Mouse (Mus musculus) liver, embryonic 14.5 days (tissue): Measurements from ENCODE around the gene Top2a. TPM values are rescaled to one million over a fixed set of nuclear protein-coding genes. Genes with fewer than 3 reads are reported as not detected.

Experiments used
- ATAC-seq: fragments of 200-750 bp; cut with Nextera tagmentation; 2 replicates; pipeline ENCODE4 v1.8.0; 2017; ENCODE audit warnings: moderate number of reproducible peaks, mild to moderate bottlenecking, moderate library complexity; ENCODE audit not compliant: insufficient read depth
- DNase-seq, 3 experiments: peaks; one replicate each; pipeline ENCODE4 v3.0.0-alpha.2; 2012 to 2013; ENCODE audit warnings: low read depth in 3 of 3, low spot score in 3 of 3
- H3K27ac ChIP-seq: fragments of 300-500 bp; sonication (generic); 2 replicates; pipeline ENCODE4 v1.5.1; 2014; ENCODE audit warnings: moderate library complexity, mild to moderate bottlenecking, control low read depth, inconsistent platforms
- H3K27me3 ChIP-seq: fragments of 300-500 bp; sonication (generic); 2 replicates; pipeline ENCODE4 v1.6.1; 2014; ENCODE audit warnings: mild to moderate bottlenecking, low read length, moderate library complexity; ENCODE audit not compliant: control insufficient read depth, insufficient read depth
- H3K36me3 ChIP-seq: fragments of 300-500 bp; sonication (generic); replicated peaks from 2 replicates; pipeline ENCODE4 v1.6.1; 2014; ENCODE audit warnings: low read depth; ENCODE audit not compliant: control insufficient read depth, insufficient read depth
- H3K4me1 ChIP-seq, 2 experiments: fragments of 200-500 bp in 1 of 2; fragments of 300-500 bp in 1 of 2; sonication (generic) in 1 of 2; replicated peaks; 2 replicates each; pipeline ENCODE4 v1.6.1; 2012 to 2014; ENCODE audit warnings: antibody characterized with exemption in 1 of 2, inconsistent platforms in 1 of 2, low read length in 1 of 2; ENCODE audit not compliant: control insufficient read depth in 2 of 2, insufficient read depth in 2 of 2
- H3K4me2 ChIP-seq: fragments of 300-500 bp; sonication (generic); 2 replicates; pipeline ENCODE4 v1.6.1; 2014; ENCODE audit warnings: low read depth, mild to moderate bottlenecking, control low read depth, moderate library complexity
- H3K4me3 ChIP-seq, 2 experiments: fragments of 200-500 bp in 1 of 2; fragments of 300-500 bp in 1 of 2; sonication (generic) in 1 of 2; 2 replicates each; pipeline ENCODE4 v1.5.1; 2012 to 2014; ENCODE audit warnings: low read depth in 2 of 2, low read length in 2 of 2, mild to moderate bottlenecking in 2 of 2, control low read depth in 1 of 2, inconsistent platforms in 1 of 2, moderate library complexity in 1 of 2; ENCODE audit not compliant: insufficient read depth in 1 of 2
- H3K9ac ChIP-seq: fragments of 300-500 bp; sonication (generic); replicated peaks from 2 replicates; pipeline ENCODE4 v1.6.1; 2014; ENCODE audit warnings: mild to moderate bottlenecking, control low read depth, moderate library complexity
- H3K9me3 ChIP-seq: fragments of 300-500 bp; sonication (generic); 2 replicates; pipeline ENCODE4 v1.6.1; 2016; ENCODE audit warnings: low read length, mixed read lengths; ENCODE audit not compliant: control insufficient read depth
- CTCF ChIP-seq: IDR thresholded peaks from 2 replicates; pipeline ENCODE4 v1.5.1; 2016; ENCODE audit warnings: antibody characterized with exemption, low read depth, control low read depth
- EP300 ChIP-seq: IDR thresholded peaks from 2 replicates; pipeline ENCODE4 v1.6.1; 2016; ENCODE audit warnings: antibody characterized with exemption, low read depth
- WGBS: fragments of 180-500 bp; shearing (Covaris S2); extraction: QIAGEN DNeasy Blood & Tissue Kit; methylation state at CpG from one replicate; pipeline ENCODE4 v1.1.7; 2014; ENCODE audit not compliant: insufficient replicate concordance; 5-methylcytosine and 5-hydroxymethylcytosine counted together
- polyA plus RNA-seq, 2 experiments: library from polyadenylated mRNA; depleted of rRNA in 1 of 2; stranded (reverse) in 1 of 2; unstranded in 1 of 2; fragments of >200 nt; fragmentation: Nextera tagmentation in 1 of 2; extraction: Ambion mirVana in 1 of 2; gene quantifications; 2 replicates each; pipeline versions ENCODE4 v1.2.1 to v1.2.3; 2012 to 2014

Top2a gene
- polyA plus RNA-seq, 2 experiments, result 108 to 197 TPM

DNA sequence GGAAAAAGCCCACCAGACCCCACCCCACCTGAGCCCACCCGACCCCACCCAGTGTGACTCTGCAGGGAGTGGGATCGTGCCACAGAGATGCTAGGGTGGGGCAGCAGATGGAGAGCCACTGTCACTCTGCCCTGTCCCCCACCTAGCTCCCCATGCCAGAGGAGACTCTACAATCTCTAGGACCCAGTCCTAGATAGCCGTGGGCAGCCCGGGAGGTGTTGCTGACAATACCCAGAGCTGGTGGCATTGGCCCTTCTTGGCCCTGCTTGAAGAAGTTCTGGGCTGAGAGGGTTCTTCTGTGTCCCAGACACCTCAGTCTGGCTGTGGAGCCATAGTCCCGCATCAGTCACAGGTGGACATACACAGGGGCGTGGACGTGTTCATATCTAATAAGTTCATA, 38.4 kb downstream of the Top2a start:
- H3K27ac ChIP-seq, result no peak overlapping the region
- no peaks in the 10 kb centered on the region for H3K4me1 ChIP-seq
- H3K4me3 ChIP-seq, result no peak overlapping the region
- DNase-seq (no peak), ATAC-seq (no peak)
- peaks cover 31% of the 10 kb centered on the region for H3K27me3 ChIP-seq
- H3K9me3 ChIP-seq, result no peaks in the 10 kb centered on the region
- peaks cover 13% of the 10 kb centered on the region for H3K36me3 ChIP-seq
- TF ChIP-seq EP300 (no peak), CTCF (no peak)
- no peak overlapping the region for H3K9ac ChIP-seq
- 70% methylated on average over 7 of the region's 7 CpGs for WGBS
- no peak overlapping the region for H3K4me2 ChIP-seq

- no peak for DNase-seq
- Histone ChIP-seq H3K27me3 (peaks cover 31% of the 10 kb centered on the region), H3K4me3 (no peak overlapping the region), H3K36me3 (peaks cover under 1% of the 10 kb centered on the region; the same call in 1 of the 2 replicates), H3K4me1 (no peaks in the 10 kb centered on the region), H3K9me3 (no peaks in the 10 kb centered on the region), H3K9ac (no peak overlapping the region), H3K27ac (no peak overlapping the region), H3K4me2 (no peak overlapping the region)
- no peak for TF ChIP-seq CTCF
- no peak for TF ChIP-seq EP300
- 44% methylated on average over 8 of the region's 8 CpGs for WGBS
- ATAC-seq, result no peak
Observed at GRCm38 (mm10) chr11:98983551-98983950, 40.4 kb downstream of the Top2a start.

- Histone ChIP-seq H3K4me1 (no peaks in the 10 kb centered on the region), H3K36me3 (no peaks in the 10 kb centered on the region; the same call in 1 of the 2 replicates), H3K9me3 (no peaks in the 10 kb centered on the region), H3K4me3 (peak within 1 kb of the TSS; percentile 14 to 48), H3K27me3 (peaks cover 31% of the 10 kb centered on the region), H3K27ac (no peak within 1 kb of the TSS), H3K9ac (no peak within 1 kb of the TSS), H3K4me2 (peak within 1 kb of the TSS; percentile 60)
- ATAC-seq (no peak), DNase-seq (no peak)
- TF ChIP-seq CTCF (no peak), EP300 (no peak)
- 2% methylated on average over 27 of the region's 28 CpGs for WGBS
Observed at GRCm38 (mm10) chr11:98982773-98983133, 41.2 kb downstream of the Top2a start, which contains the start of gene Gjd3. Gene Gjd3 (minus strand): TSS chr11:98983016.

DNA sequence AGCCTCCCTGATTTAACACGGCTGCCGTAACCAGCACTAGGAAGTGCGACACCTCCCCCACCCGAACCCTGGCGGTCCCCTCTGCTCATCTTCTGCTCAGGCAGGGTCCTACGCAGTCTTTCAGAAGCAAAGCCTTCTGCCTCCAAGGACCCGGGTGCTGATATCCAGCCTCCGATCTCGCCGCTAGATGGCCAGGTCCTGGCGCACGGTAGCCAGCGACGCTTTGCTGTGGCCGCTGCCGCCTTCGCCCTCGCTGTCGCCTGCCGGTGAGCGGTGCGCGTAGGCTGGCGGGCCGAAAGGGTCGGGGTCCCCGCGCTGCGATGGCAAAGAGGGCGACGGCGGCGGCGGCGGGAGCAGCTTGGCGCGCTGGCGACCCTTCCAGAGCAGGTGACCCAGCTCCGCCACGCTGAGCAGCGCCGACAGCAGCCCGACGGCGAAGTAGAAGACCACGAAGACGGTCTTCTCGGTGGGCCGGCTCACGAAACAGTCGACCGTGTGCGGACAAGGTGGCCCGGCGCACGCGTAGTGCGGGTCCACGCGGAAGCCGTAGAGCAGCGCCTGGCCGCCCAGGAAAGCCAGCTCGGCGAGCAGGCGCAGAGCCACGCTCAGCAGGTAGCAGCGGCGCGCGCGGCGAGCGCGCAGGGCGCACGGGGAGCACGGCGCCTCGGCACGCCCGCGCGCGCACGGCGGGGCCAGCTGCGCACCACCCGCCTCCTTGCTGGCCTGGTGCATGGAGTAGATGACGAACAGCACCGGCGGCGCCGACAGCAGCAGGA, 41.8 kb downstream of the Top2a start:
- ATAC-seq (no peak), DNase-seq (no peak)
- no peak overlapping the region for H3K9ac ChIP-seq
- under 1% methylated on average over 94 of the region's 94 CpGs for whole genome bisulfite sequencing
- peaks cover 31% of the 10 kb centered on the region for H3K27me3 ChIP-seq
- no peaks in the 10 kb centered on the region for H3K4me1 ChIP-seq
- H3K36me3 ChIP-seq, result no peaks in the 10 kb centered on the region
- TF ChIP-seq CTCF, result peak; percentile 56
- no peak for TF ChIP-seq EP300
- H3K4me2 ChIP-seq, result peak overlapping the region; percentile 60
- peak overlapping the region; percentile 14 to 48 for H3K4me3 ChIP-seq
- no peaks in the 10 kb centered on the region for H3K9me3 ChIP-seq
- no peak overlapping the region for H3K27ac ChIP-seq

DNA sequence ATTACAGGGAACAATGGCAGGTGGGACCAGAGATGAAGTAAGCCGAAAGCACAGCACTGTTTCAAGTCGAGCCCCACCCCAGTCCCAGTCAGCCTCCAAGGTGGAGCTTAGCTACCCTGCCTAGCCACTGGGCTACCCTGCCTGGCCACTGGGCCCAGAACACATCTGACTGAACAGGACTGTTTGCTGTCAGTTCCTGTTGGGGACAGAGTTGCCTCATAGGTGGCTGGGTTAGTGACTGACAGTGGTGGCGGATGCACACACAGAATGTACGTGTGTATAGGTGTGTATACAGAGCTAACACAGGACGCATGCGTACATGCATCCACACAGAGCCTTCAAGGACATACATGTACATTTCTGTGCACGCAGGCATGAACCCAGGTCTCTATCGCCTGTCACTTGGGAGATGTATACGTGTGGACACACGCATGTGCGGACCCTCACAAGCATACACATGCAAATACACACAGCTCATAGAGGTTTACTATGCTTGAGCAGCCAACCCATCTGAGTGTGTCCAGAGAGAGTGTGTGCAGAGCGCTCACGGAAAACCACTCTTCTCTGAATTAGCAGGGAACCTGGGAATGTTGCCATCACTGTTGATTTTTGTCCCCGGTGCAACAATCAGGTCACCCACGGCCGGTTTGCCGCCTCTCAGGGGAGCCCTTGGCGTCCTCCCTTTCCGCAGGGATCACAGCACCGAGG, 42.5 kb downstream of the Top2a start:
- Histone ChIP-seq H3K9me3 (no peaks in the 10 kb centered on the region), H3K4me3 (no peak overlapping the region), H3K27ac (no peak overlapping the region), H3K4me2 (peak overlapping the region; percentile 60; the same call in 1 of the 2 replicates), H3K36me3 (no peaks in the 10 kb centered on the region), H3K4me1 (no peaks in the 10 kb centered on the region), H3K9ac (no peak overlapping the region), H3K27me3 (peaks cover 31% of the 10 kb centered on the region)
- WGBS, result 37% methylated on average over 20 of the region's 20 CpGs
- ATAC-seq, result no peak
- no peak for TF ChIP-seq EP300
- no peak for TF ChIP-seq CTCF
- no peak for DNase-seq
